Mouse (Mus musculus): ENCODE data around the gene Neurl4. TPM values are rescaled to one million over a fixed set of nuclear protein-coding genes. Genes with fewer than 3 reads are reported as not detected.

The Neurl4 gene
- polyA plus RNA-seq, 1 experiment: 85.5 TPM

DNA sequence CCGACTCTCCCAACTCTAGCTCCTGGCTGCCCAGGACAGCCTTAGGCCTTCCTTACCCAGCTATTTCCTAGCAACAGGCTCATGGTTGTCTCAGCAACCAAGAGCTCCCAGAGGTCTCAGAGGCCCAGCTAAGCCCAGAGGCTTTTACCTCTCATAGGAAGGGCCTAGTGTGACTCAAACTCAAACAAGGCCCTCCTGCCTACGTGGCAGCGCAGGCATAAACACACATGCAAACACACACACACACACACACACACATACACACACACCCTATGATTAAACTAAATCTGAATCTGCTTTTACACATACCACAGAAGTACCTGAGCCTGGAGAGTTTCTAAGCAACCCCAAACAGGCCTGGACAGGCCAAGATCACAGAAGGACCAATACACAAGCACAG, 22.5 kb upstream of the Neurl4 start:
- TF ChIP-seq GATA1 (IDR thresholded peaks at IDR 0.05; ENCODE audit: low read length): no peak

DNA sequence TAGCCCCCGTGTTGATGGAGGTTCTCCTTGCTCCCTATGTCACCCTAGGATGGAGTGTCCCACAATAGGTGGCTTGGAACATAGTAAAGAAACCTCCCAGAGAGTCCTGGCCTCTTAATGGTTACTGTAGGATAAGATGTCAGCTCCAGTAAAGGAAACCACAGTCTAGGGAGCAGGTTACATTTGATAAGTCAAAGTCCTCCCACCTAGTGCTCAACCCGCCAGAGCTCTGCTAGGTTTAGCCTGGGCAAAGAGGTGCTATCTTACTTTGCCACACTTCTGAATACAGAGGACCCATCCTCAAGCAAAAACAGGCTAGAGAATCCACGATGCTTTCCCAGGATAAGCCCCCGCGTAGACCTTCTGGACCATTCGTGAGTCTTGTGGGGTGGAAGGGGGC, 21.9 kb upstream of the Neurl4 start:
- TF ChIP-seq GATA1 (IDR thresholded peaks at IDR 0.05; ENCODE audit: low read length): no peak

DNA sequence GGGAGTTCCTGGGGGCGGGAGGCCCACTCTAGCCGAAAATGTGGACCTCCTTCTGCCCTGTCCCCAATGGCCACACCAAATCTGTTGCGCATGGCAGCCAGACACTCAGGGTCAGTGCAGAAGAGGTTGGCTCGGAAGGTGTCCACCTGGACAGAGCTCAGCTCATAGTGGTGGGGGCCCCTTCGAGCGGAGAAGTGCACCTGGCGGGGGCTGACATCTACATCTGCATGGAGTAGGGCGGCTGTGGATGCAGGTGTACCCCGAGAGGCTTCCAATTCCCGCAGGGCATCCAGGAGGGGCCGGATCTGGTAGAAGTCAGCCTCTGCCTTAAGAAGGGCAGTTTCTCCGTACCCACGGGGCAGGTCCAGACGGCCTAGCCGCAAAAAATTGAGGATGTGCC, 21.2 kb upstream of the Neurl4 start:
- no peak for TF ChIP-seq GATA1 (IDR thresholded peaks at IDR 0.05; ENCODE audit: low read length)

DNA sequence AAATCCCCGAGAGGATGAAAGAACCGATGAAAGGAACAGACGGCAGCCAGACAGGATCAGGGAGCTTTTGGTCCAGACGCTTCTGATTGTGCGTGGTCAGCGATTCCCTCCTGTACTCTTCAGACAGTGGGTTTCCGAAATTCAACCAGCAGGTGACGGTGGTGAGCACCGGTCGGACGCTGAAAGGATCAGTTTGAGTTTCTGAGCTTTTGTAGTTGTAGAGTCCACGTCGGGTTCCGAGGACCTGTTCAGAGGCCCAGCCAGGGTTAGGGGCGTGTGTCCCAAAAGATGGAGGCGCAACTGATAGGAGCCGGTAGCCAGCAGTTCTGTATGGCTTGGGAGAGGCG, 20.4 kb upstream of the Neurl4 start:
- TF ChIP-seq GATA1 (IDR thresholded peaks at IDR 0.05; ENCODE audit: low read length): no peak

DNA sequence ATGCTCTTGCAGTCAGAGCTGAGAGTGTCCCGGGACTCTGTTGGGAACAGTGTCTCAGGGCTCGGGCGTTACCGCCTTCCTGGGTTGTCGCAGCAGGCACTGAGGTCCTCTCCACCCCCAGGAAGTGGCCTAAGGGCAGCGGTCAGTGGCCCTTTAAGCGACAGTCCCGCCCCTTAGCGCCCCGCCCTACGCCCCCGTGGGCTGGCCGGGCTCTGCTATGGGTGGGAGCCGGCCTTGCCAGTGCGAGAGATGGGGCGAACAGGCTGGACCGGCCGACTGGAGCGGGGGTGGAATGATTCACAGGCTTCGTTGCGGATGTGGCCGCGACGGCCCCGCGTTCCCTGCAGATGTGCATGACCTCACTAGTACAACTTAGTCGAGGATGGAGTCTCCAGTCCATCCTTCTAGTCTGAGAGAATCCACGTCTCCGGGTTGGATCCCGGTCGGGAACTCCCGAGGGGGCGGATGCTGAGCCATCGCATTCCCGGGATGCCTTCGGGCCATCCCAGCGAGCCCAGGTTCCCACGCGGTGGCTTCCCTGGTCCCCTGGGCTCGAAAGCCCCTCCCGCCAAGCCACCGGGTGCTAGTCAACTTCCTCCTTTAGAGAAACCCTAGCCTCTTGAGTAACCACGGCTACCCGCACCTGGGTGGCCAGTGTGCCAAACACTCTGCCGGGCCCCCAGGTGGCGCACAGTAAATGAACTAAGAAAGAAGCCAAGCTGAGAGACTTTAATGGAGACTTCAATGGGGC, 19.8 kb upstream of the Neurl4 start, which contains the start of gene Kctd11:
TSS of gene Kctd11 (minus strand) at position 554 of the 751 bp plus-strand sequence.
- TF ChIP-seq GATA1 (IDR thresholded peaks at IDR 0.05; ENCODE audit: low read length): no peak

DNA sequence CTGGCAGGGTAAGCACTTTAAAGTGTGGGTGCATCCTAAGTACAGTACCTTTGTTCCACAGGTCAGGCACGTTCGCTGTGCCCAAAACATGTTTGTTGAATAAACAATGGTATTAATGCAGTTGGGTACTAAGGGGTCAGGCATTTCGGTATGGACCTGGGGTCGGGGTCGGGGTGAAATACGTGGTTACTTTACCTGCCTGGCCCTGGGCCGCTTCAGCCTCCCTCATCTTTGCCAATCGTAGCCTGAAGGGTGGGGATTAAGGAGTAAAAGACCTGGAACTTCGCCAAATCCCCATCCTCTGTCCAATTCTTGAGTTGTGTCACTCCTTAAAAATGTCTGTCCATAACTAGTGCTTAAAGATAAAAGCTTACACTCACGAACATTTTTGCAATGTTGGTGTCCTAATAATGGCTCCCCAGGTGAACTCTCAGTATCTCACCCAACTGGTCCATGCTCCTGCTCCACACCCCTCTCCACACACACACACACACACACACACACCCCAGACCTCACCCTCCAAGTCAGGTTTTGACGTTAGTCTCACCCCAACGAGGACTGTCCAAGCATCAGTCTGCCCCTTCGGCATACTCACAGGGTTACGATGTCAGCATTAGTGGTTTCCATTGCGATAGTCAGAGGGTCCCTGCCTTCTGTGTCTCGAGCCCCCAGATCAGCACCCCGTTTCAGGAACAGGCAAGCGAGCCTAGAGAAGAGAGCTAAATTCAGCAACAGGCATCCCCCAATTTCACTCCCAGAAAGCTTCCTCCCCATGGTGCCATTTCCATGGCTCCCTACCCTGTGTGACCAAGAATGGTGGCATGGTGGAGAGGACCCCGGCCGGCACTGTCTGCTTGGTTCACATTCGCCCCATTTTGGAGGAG, 18.8 kb upstream of the Neurl4 start:
- TF ChIP-seq GATA1 (IDR thresholded peaks at IDR 0.05; ENCODE audit: low read length): no peak

DNA sequence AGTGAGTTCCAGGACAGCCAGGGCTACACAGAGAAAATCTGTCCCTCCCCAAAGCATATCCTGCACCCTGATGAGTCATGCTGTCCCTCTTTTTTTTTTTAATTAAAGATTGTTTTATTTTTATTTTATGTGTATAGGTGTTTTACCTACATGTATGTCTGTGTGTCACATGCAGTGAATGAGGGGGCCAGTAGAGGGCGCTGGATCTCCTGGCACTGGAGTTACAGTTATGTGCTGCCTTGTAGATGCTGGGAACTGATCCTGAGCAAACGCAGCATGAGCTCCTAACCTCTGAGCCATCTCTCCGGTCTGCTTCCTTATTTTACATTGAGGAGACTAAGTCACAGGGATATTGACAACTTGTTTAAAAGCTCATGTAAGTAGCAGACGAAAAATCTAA, 17.8 kb upstream of the Neurl4 start:
- no peak for TF ChIP-seq GATA1 (IDR thresholded peaks at IDR 0.05; ENCODE audit: low read length)

DNA sequence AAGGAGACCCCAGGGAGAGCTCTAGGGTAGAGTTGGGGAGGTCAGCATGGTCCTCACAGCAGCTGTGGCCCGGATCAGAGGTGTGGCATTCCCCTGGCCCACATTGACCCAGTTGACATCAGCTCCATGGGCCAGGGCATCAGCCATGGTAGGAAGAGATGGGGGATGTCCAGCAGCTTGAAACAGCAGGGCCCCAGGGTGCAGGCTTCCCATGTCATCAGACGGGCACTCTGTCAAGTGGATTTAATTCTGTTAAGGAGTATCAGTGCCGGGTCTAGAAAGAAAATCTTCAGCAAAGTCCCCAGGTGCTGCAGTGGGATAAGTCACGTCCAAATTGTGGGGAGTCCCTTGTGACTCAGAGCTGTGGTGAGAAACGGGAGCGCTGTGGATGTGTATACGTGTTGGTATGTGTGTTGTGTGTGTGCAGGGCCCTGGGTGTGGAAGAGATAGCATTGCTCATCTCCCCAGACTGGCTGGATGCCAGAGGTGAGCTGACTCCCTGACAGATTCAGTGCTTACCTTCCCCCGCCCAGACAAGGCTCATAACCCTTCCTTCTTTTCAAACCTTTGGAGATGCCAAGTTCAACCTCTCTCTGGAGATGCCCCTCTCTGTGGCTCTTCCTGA, 17.2 kb upstream of the Neurl4 start:
- TF ChIP-seq GATA1 (IDR thresholded peaks at IDR 0.05; ENCODE audit: low read length): no peak

DNA sequence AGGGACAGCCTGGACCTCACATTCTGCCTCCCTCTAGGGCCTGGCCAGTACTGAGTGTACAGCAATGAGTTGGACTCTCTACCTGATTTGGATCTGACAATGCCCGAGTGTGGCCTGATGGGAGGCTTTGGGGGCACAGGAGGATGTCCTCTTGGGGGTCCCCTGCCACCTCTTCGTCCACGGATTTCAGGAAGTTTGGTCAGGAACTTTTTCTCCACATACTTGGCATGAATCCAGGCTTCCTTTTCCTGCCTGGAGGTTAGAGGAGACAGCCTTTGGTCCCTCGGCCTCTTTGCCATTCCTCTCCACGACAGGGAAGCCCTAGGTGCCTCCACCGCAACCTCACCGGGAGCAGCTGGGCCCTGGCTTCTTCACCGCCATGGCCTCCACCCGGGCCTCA, 16.6 kb upstream of the Neurl4 start:
- no peak for TF ChIP-seq GATA1 (IDR thresholded peaks at IDR 0.05; ENCODE audit: low read length)

DNA sequence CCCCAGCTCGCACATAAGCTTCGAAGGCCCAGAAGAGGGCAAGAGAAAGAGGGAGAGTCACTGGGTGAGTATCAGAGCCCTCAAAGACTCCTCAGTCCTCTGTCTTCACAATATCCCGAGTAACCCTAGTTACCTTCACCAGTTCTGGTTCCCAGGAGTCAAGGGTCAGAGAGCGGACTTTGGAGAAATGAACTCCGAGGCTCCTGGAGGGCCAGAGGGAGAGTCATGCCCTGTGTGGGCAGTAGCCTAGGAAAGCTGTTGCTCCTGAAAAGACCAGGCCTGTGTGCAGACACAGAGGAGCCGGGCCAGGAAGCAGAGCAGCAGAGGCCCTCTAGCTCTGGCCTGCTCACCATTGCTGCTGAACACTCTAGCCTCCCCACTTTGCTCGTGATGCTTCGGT, 16.2 kb upstream of the Neurl4 start:
- TF ChIP-seq GATA1 (IDR thresholded peaks at IDR 0.05; ENCODE audit: low read length): no peak

DNA sequence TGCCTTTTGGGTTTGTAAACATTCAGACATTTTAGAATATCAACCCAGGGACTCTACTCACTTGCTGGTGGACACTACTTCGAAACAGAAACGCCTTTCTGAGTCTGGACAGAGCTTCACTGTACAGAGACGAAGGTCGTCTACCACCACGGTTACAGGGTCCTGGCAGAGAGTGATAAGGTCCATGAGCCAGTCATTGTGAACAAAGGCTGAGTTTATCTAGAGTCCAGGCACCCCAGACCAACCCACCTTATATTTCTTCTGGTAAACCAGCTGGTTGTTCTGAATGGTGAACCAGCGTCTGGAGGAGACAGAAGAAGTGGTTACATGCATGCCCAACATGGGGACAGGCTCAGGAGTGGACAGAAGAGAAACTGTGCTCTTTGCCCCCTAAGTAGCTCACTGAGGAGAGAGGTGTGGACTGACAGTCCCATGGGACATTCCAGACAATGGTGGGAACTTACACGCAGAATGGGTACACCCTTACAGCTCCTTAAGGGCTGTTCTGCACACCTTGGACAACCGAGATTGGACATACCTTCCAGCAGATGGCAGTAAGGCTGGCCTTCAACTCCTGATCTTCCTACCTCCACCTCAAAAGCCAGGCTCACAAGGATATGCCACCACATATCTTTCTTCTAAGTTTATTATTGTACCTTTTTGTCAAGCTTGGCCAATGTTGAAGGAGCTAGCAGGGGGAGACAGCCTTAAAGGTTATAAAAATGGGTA, 13.8 kb upstream of the Neurl4 start:
- no peak for TF ChIP-seq GATA1 (IDR thresholded peaks at IDR 0.05; ENCODE audit: low read length)

DNA sequence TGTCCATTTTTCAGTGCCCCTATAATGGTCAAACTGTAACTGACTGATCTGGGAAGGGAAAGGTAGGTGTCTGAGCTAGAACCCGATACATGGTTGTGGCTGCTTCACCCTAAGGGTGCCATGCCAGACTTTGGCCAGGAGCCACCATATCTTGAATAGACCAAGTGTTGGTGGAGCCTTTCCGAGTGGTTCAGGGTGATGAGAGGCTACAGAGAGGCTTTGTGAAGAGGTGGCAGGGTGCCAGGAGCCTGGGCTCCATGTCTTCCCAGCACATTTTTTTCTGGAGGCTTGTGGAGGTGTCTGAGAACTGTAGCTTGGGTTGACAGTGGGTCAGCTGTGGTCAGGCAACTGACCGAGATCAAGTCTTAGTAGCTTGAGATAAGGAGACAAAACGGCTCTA, 9.4 kb upstream of the Neurl4 start:
- TF ChIP-seq GATA1 (IDR thresholded peaks at IDR 0.05; ENCODE audit: low read length): no peak

DNA sequence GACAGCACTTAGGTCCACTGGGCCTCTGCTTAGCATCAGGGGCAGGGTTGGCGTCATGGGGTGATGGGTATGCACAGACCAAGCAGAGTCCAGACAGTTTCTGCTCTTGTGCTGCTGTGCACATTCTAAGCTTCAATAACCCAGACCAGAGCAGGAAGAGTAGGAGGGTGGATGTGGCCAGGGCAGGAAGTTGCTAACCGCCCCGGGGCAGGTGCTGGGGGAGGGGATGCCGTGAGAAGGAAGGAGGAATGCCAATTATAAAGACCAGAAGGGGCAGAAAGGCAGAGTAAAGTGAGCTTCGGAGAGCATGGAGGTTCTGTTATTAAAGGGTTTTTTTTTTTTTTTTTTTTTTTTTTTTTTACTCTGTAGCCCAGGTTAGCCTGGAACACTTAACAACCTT, 6.2 kb upstream of the Neurl4 start:
- no peak for TF ChIP-seq GATA1 (IDR thresholded peaks at IDR 0.05; ENCODE audit: low read length)

DNA sequence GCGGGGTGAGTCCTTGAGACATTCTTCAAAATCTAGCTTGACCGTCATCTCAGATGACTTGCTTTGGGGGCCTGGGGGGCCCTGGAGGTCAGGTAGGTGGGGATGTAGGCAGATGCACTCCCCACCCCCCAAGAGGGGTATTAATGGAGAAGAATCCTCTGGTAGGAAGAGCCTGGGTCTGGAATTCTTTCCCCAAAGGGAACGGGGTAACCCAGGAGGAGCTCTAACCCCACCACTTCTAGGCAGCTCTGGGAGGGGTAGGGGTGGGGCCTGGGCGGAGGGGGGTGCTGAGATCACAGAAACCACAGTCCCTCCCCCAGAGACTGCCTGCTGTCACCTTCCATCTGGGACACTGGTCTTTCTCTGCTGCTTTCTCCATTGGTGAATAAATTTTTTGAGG, 5.6 kb upstream of the Neurl4 start, which contains the start of gene Acap1:
TSS of gene Acap1 (minus strand) at position 249 of the 400 bp plus-strand sequence.
- no peak for TF ChIP-seq GATA1 (IDR thresholded peaks at IDR 0.05; ENCODE audit: low read length)

DNA sequence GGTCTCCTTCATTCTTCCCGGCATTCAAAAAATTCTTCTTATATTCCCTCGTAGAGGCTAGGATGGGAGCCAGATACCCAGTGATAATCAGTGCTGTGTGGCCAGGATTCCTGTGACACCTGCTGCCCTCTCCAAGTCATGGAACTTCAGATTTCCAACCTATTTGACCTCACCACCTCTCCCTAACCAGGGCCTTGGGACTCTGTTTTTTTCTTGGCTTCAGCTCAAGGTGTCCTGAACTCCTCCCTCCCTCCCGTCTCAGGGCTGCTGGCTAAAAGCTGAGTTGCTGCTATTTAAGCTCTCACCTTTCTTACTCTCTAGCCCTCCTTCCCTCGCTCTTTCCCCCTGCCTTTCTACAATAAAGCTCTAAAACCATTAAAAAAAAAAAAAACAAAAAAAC, 1.0 kb upstream of the Neurl4 start:
- TF ChIP-seq GATA1 (IDR thresholded peaks at IDR 0.05; ENCODE audit: low read length): no peak

Data from G1E-ER4 (cell line).